Mouse (Mus musculus): ENCODE measurements around the gene Dot1l. TPM values are rescaled to one million over a fixed set of nuclear protein-coding genes. Genes with fewer than 3 reads are reported as not detected.

Dot1l gene
- polyA plus RNA-seq (2015; fragmentation: Nextera tagmentation; extraction: Ambion mirVana) = 6.0 and 7.5 TPM in 2 replicates

- no peaks in the 10 kb centered on the region for H3K27me3 ChIP-seq (ENCODE audit: control insufficient read depth, insufficient read depth, low read depth, low read length)
- peak; percentile 95 for ATAC-seq (ENCODE audit: low read depth)
- H3K4me1 ChIP-seq (ENCODE audit: control insufficient read depth, low read depth, low read length) = peaks cover 51% of the 10 kb centered on the region
- peak within 1 kb of the TSS; percentile 94 for H3K9ac ChIP-seq (ENCODE audit: low read depth, low read length)
- H3K36me3 ChIP-seq (ENCODE audit: control insufficient read depth, insufficient read depth) = no peaks in the 10 kb centered on the region
- peak within 1 kb of the TSS; percentile 76 for H3K4me2 ChIP-seq (ENCODE audit: low read depth, low read length)
- WGBS (ENCODE audit: insufficient replicate concordance) = under 1% methylated on average over 57 of the region's 57 CpGs
- H3K4me3 ChIP-seq (ENCODE audit: low read depth, low read length) = peak within 1 kb of the TSS; percentile 97
- no peaks in the 10 kb centered on the region for H3K9me3 ChIP-seq (replicated peaks; ENCODE audit: control insufficient read depth, low read length)
- H3K27ac ChIP-seq (ENCODE audit: low read length) = peak within 1 kb of the TSS; percentile 82
Observed at GRCm38 (mm10) chr10:80754594-80755290, at the start of gene Dot1l. Dot1l (plus strand) TSS chr10:80755206.

GRCm38 (mm10) chr10:80705479-80705878 lies 49.5 kb upstream of the Dot1l start:
- no peak overlapping the region for H3K4me2 ChIP-seq (ENCODE audit: low read depth, low read length)

GRCm38 (mm10) chr10:80710834-80711233 lies 44.2 kb upstream of the Dot1l start:
- peaks cover 63% of the 10 kb centered on the region for H3K36me3 ChIP-seq (ENCODE audit: control insufficient read depth, insufficient read depth)
- H3K27me3 ChIP-seq (ENCODE audit: control insufficient read depth, insufficient read depth, low read depth, low read length) = no peaks in the 10 kb centered on the region
- no peak for ATAC-seq (ENCODE audit: low read depth)
- no peak overlapping the region for H3K9ac ChIP-seq (ENCODE audit: low read depth, low read length)
- H3K4me2 ChIP-seq (ENCODE audit: low read depth, low read length) = no peak overlapping the region
- no peaks in the 10 kb centered on the region for H3K9me3 ChIP-seq (replicated peaks; ENCODE audit: control insufficient read depth, low read length)
- no peak overlapping the region for H3K27ac ChIP-seq (ENCODE audit: low read length)
- no peak overlapping the region for H3K4me3 ChIP-seq (ENCODE audit: low read depth, low read length)
- H3K4me1 ChIP-seq (ENCODE audit: control insufficient read depth, low read depth, low read length) = no peaks in the 10 kb centered on the region
- WGBS (ENCODE audit: insufficient replicate concordance) = 57% methylated on average over 3 of the region's 3 CpGs

More at GRCm38 (mm10) chr10:80705479-80705878, 49.5 kb upstream of the Dot1l start:
- no peaks in the 10 kb centered on the region for H3K9me3 ChIP-seq (replicated peaks; ENCODE audit: control insufficient read depth, low read length)
- H3K36me3 ChIP-seq (ENCODE audit: control insufficient read depth, insufficient read depth) = peaks cover 29% of the 10 kb centered on the region
- H3K4me3 ChIP-seq (ENCODE audit: low read depth, low read length) = no peak overlapping the region
- no peak for ATAC-seq (ENCODE audit: low read depth)
- H3K4me1 ChIP-seq (ENCODE audit: control insufficient read depth, low read depth, low read length) = peaks cover 30% of the 10 kb centered on the region
- 73% methylated on average over 3 of the region's 3 CpGs for WGBS (ENCODE audit: insufficient replicate concordance)
- no peak overlapping the region for H3K9ac ChIP-seq (ENCODE audit: low read depth, low read length)
- no peak overlapping the region for H3K27ac ChIP-seq (ENCODE audit: low read length)
- H3K27me3 ChIP-seq (ENCODE audit: control insufficient read depth, insufficient read depth, low read depth, low read length) = no peaks in the 10 kb centered on the region

GRCm38 (mm10) chr10:80717281-80717680 lies 37.7 kb upstream of the Dot1l start:
- ATAC-seq (ENCODE audit: low read depth) = no peak
- Histone ChIP-seq H3K4me1 (ENCODE audit: control insufficient read depth, low read depth, low read length) (no peaks in the 10 kb centered on the region), H3K27ac (ENCODE audit: low read length) (no peak overlapping the region), H3K27me3 (ENCODE audit: control insufficient read depth, insufficient read depth, low read depth, low read length) (no peaks in the 10 kb centered on the region), H3K36me3 (ENCODE audit: control insufficient read depth, insufficient read depth) (peaks cover 51% of the 10 kb centered on the region), H3K9me3 (replicated peaks; ENCODE audit: control insufficient read depth, low read length) (no peaks in the 10 kb centered on the region), H3K4me2 (ENCODE audit: low read depth, low read length) (no peak overlapping the region), H3K9ac (ENCODE audit: low read depth, low read length) (no peak overlapping the region), H3K4me3 (ENCODE audit: low read depth, low read length) (no peak overlapping the region)
- 81% methylated on average over 1 of the region's 1 CpGs for WGBS (ENCODE audit: insufficient replicate concordance)

GRCm38 (mm10) chr10:80727369-80728127 lies 27.5 kb upstream of the Dot1l start:
- 76% methylated on average over 5 of the region's 5 CpGs for WGBS (ENCODE audit: insufficient replicate concordance)
- H3K4me1 ChIP-seq (ENCODE audit: control insufficient read depth, low read depth, low read length) = no peaks in the 10 kb centered on the region
- no peaks in the 10 kb centered on the region for H3K27me3 ChIP-seq (ENCODE audit: control insufficient read depth, insufficient read depth, low read depth, low read length)
- H3K4me2 ChIP-seq (ENCODE audit: low read depth, low read length) = no peak overlapping the region
- H3K36me3 ChIP-seq (ENCODE audit: control insufficient read depth, insufficient read depth) = peaks cover 55% of the 10 kb centered on the region
- ATAC-seq (ENCODE audit: low read depth) = no peak
- H3K9ac ChIP-seq (ENCODE audit: low read depth, low read length) = no peak overlapping the region
- H3K4me3 ChIP-seq (ENCODE audit: low read depth, low read length) = no peak overlapping the region
- H3K9me3 ChIP-seq (replicated peaks; ENCODE audit: control insufficient read depth, low read length) = no peaks in the 10 kb centered on the region
- H3K27ac ChIP-seq (ENCODE audit: low read length) = no peak overlapping the region

- ATAC-seq (ENCODE audit: low read depth) = no peak
- Histone ChIP-seq H3K9me3 (replicated peaks; ENCODE audit: control insufficient read depth, low read length) (no peaks in the 10 kb centered on the region), H3K36me3 (ENCODE audit: control insufficient read depth, insufficient read depth) (peaks cover 27% of the 10 kb centered on the region), H3K9ac (ENCODE audit: low read depth, low read length) (no peak overlapping the region), H3K4me1 (ENCODE audit: control insufficient read depth, low read depth, low read length) (no peaks in the 10 kb centered on the region; the same call in 1 of the 2 replicates), H3K4me3 (ENCODE audit: low read depth, low read length) (no peak overlapping the region), H3K4me2 (ENCODE audit: low read depth, low read length) (no peak overlapping the region), H3K27ac (ENCODE audit: low read length) (no peak overlapping the region), H3K27me3 (ENCODE audit: control insufficient read depth, insufficient read depth, low read depth, low read length) (no peaks in the 10 kb centered on the region)
- WGBS (ENCODE audit: insufficient replicate concordance) = 87% methylated on average over 6 of the region's 6 CpGs
Observed at GRCm38 (mm10) chr10:80732611-80733101, 22.4 kb upstream of the Dot1l start.

- 46% methylated on average over 5 of the region's 5 CpGs for WGBS (ENCODE audit: insufficient replicate concordance)
- Histone ChIP-seq H3K4me2 (ENCODE audit: low read depth, low read length) (no peak overlapping the region), H3K27ac (ENCODE audit: low read length) (no peak overlapping the region), H3K4me1 (ENCODE audit: control insufficient read depth, low read depth, low read length) (peaks cover 26% of the 10 kb centered on the region), H3K9me3 (replicated peaks; ENCODE audit: control insufficient read depth, low read length) (no peaks in the 10 kb centered on the region), H3K27me3 (ENCODE audit: control insufficient read depth, insufficient read depth, low read depth, low read length) (no peaks in the 10 kb centered on the region), H3K36me3 (ENCODE audit: control insufficient read depth, insufficient read depth) (0 out of 2 replicates have a peak, but pooled peaks cover 4% of the 10 kb centered on the region), H3K4me3 (ENCODE audit: low read depth, low read length) (no peak overlapping the region), H3K9ac (ENCODE audit: low read depth, low read length) (no peak overlapping the region)
- ATAC-seq (ENCODE audit: low read depth) = no peak
Observed at GRCm38 (mm10) chr10:80736731-80737130, 18.3 kb upstream of the Dot1l start.

GRCm38 (mm10) chr10:80738657-80739056 lies 16.3 kb upstream of the Dot1l start:
- H3K9ac ChIP-seq (ENCODE audit: low read depth, low read length) = no peak overlapping the region
- H3K36me3 ChIP-seq (ENCODE audit: control insufficient read depth, insufficient read depth) = no peaks in the 10 kb centered on the region
- H3K4me1 ChIP-seq (ENCODE audit: control insufficient read depth, low read depth, low read length) = peaks cover 31% of the 10 kb centered on the region
- no peak overlapping the region for H3K27ac ChIP-seq (ENCODE audit: low read length)
- ATAC-seq (ENCODE audit: low read depth) = no peak
- no peaks in the 10 kb centered on the region for H3K9me3 ChIP-seq (replicated peaks; ENCODE audit: control insufficient read depth, low read length)
- H3K27me3 ChIP-seq (ENCODE audit: control insufficient read depth, insufficient read depth, low read depth, low read length) = no peaks in the 10 kb centered on the region
- H3K4me3 ChIP-seq (ENCODE audit: low read depth, low read length) = no peak overlapping the region
- H3K4me2 ChIP-seq (ENCODE audit: low read depth, low read length) = no peak overlapping the region
- 45% methylated on average over 1 of the region's 1 CpGs for WGBS (ENCODE audit: insufficient replicate concordance)

- 11% methylated on average over 5 of the region's 5 CpGs for WGBS (ENCODE audit: insufficient replicate concordance)
- H3K27ac ChIP-seq (ENCODE audit: low read length) = peak overlapping the region; percentile 71
- peaks cover 40% of the 10 kb centered on the region for H3K4me1 ChIP-seq (ENCODE audit: control insufficient read depth, low read depth, low read length)
- no peaks in the 10 kb centered on the region for H3K9me3 ChIP-seq (replicated peaks; ENCODE audit: control insufficient read depth, low read length)
- peak overlapping the region; percentile 97 for H3K4me3 ChIP-seq (ENCODE audit: low read depth, low read length)
- no peak for ATAC-seq (ENCODE audit: low read depth)
- H3K27me3 ChIP-seq (ENCODE audit: control insufficient read depth, insufficient read depth, low read depth, low read length) = no peaks in the 10 kb centered on the region
- peak overlapping the region; percentile 73 for H3K4me2 ChIP-seq (ENCODE audit: low read depth, low read length)
- H3K36me3 ChIP-seq (ENCODE audit: control insufficient read depth, insufficient read depth) = no peaks in the 10 kb centered on the region
- H3K9ac ChIP-seq (ENCODE audit: low read depth, low read length) = peak overlapping the region; percentile 96
Observed at GRCm38 (mm10) chr10:80741146-80741545, 13.9 kb upstream of the Dot1l start.

All from liver, embryonic 16.5 days (tissue).